Mouse (Mus musculus): ENCODE measurements around the gene Olfr969. TPM values are rescaled to one million over a fixed set of nuclear protein-coding genes. Genes with fewer than 3 reads are reported as not detected.
A peak's percentile ranks its signal among the peaks of the same experiment; 100 is the strongest.
"Not testable (repeated sequence)": the region's sequence is repeated elsewhere in the genome, so short reads cannot be mapped to it uniquely, and the experiment has no call there.

Olfr969 gene
- total RNA-seq (2021): not detected

DNA sequence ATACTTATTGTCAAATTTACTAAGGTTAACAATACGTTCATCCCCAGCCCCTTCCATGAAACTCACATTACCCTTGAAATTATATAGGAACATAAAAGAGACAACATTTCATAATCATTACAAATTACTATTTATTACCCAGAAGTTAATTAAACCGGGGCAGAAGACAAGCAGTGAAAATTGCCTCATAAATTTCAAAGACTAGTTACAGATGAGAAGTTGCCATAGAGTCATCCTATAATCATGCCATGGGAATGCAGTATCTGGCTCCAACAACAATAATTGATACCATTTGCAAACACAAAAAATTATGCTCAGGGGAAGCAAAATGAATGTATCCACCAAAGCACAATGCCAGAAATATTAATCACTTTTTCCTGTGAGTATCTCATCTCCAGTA lies at the start of gene Olfr969:
Gene Olfr969 (plus strand): TSS at position 388 of the 400 bp plus-strand sequence.
- DNase-seq (ENCODE audit: low spot score in 2 of 2): no peak
- intact Hi-C loops (cut with DNase I): no loop called here

GRCm38 (mm10) chr9:39745949-39746348 lies 44.8 kb upstream of the Olfr969 start, which contains the start of gene Olfr967:
TSS of gene Olfr967 (plus strand) at chr9:39746249.
- intact Hi-C loops (cut with DNase I): no loop called here
- no peak for DNase-seq (ENCODE audit: low spot score in 2 of 2)

GRCm38 (mm10) chr9:39746428-39746827 lies 44.3 kb upstream of the Olfr969 start:
- intact Hi-C loops (cut with DNase I): no loop called here
- DNase-seq (ENCODE audit: low spot score in 2 of 2): peak in 1 of 2 experiments; percentile 4

DNA sequence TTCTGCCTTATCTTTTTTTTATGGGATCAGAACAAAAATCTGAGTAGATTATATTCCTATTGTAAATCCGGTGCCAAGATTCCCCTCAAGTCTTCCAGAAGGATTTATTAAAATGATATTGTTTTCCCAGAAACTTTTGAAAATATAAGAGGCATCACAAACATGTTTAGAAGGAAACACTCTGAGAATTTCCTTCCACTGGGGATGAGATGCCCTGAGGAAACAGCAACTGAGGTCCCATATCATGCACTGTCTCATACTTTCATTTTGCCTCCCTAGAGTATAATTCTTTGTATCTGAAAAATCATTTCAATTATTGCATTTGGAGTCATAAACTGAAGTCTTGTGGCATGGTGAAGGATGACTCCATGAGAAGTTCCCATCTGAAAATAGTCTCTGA lies 7.6 kb upstream of the Olfr969 start, which contains the start of gene Olfr968:
Gene Olfr968 (minus strand): TSS at position 101 of the 400 bp plus-strand sequence.
- DNase-seq (ENCODE audit: low spot score in 2 of 2): no peak
- intact Hi-C loops (cut with DNase I): no loop called here

GRCm38 (mm10) chr9:39808560-39808959 lies 17.8 kb downstream of the Olfr969 start, which contains the start of gene Olfr970:
TSS of gene Olfr970 (plus strand) at chr9:39808860.
- intact Hi-C loops (cut with DNase I): loop anchor here (2.0 kb wide), 1 partner anchor 32 kb away; no protein-coding TSS in a partner anchor
- no peak for DNase-seq (ENCODE audit: low spot score in 2 of 2)

DNA sequence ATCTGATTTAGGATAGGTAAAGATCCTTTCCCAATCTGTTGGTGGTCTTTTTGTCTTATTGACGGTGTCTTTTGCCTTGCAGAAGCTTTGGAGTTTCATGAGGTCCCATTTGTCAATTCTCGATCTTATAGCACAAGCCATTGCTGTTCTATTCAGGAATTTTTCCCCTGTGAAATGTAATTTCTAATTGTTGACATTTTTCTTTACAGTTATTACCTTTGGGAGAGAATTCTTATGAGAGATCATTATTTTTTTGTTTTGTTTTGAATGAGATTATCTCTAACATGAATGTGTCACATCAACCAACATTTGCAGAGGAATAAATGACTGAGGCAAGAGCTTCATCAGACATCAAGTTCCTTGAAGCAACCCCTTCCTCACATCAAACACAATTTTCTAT lies 45.8 kb downstream of the Olfr969 start, which contains the start of gene Olfr971:
Gene Olfr971 (plus strand): TSS at position 301 of the 400 bp plus-strand sequence.
- DNase-seq (ENCODE audit: low spot score in 2 of 2); intact Hi-C loops (cut with DNase I): not testable (repeated sequence)

Other genes with a start within 250 kb of the Olfr969 start
- gene Olfr958, start 236.9 kb upstream of the Olfr969 start, total RNA-seq (2021): not detected
- gene Olfr959, start 215.4 kb upstream of the Olfr969 start, total RNA-seq (2021): not detected
- gene AW551984, start 186.5 kb upstream of the Olfr969 start, total RNA-seq (2021): 1 to 10 TPM; 3.3 to 7.3 TPM
- not detected for gene Olfr148, start 180.3 kb upstream of the Olfr969 start, total RNA-seq (2021)
- gene Olfr960, start 169.6 kb upstream of the Olfr969 start, total RNA-seq (2021): not detected
- gene Olfr961, start 145.9 kb upstream of the Olfr969 start, total RNA-seq (2021): not detected
- not detected for gene Olfr963, start 123.7 kb upstream of the Olfr969 start, total RNA-seq (2021)
- not detected for gene Olfr149, start 83.8 kb upstream of the Olfr969 start, total RNA-seq (2021)
- gene Olfr965, start 79.6 kb upstream of the Olfr969 start, total RNA-seq (2021): not detected
- gene Olfr150, start 60.0 kb upstream of the Olfr969 start, total RNA-seq (2021): not detected
- gene Olfr967, start 44.7 kb upstream of the Olfr969 start, total RNA-seq (2021): not detected
- gene Olfr968, start 7.7 kb upstream of the Olfr969 start, total RNA-seq (2021): not detected
- not detected for gene Olfr970, start 17.9 kb downstream of the Olfr969 start, total RNA-seq (2021)
- not detected for gene Olfr971, start 45.9 kb downstream of the Olfr969 start, total RNA-seq (2021)
- gene Olfr972, start 75.5 kb downstream of the Olfr969 start, total RNA-seq (2021): not detected
- not detected for gene Olfr229, start 116.4 kb downstream of the Olfr969 start, total RNA-seq (2021)
- gene Olfr974, start 146.6 kb downstream of the Olfr969 start, total RNA-seq (2021): not detected
- gene Olfr975, start 161.1 kb downstream of the Olfr969 start, total RNA-seq (2021): not detected
- not detected for gene Olfr976, start 170.2 kb downstream of the Olfr969 start, total RNA-seq (2021)
- gene Olfr978, start 201.2 kb downstream of the Olfr969 start, total RNA-seq (2021): not detected
- not detected for gene Olfr979, start 212.5 kb downstream of the Olfr969 start, total RNA-seq (2021)
- not detected for gene Olfr980, start 218.6 kb downstream of the Olfr969 start, total RNA-seq (2021)
- gene Olfr981, start 230.5 kb downstream of the Olfr969 start, total RNA-seq (2021): not detected